Comparison of ENCODE assay signal across 24 mouse cellular contexts in genomic region chr5:89945660-89945925, GRCm38 (mm10).
A peak's percentile ranks its signal among the peaks of the same experiment; 100 is the strongest.
DNase-seq lines count a peak whose midpoint lies in the region; ATAC-seq and TF ChIP-seq lines count a peak whose summit lies in the region.
"Had no signal": no experiment of that assay in that cellular context is flagged by ENCODE, and none has a peak within 500 bp of the region (broad histone marks: within the 10 kb centered on the region; RNA-seq: fewer than 3 reads in every experiment).

No protein-coding gene starts in this region.

- H3K4me1 ChIP-seq in midbrain, embryonic 15.5 days: peaks cover 8% of the 10 kb centered on the region; the same call in 1 of the 2 replicates
- peaks cover 25% of the 10 kb centered on the region for H3K4me1 ChIP-seq in midbrain, embryonic 10.5 days
- 0 out of 2 replicates have a peak, but pooled peaks cover 3% of the 10 kb centered on the region for H3K4me1 ChIP-seq in embryonic facial prominence, embryonic 14.5 days (ENCODE audit: control insufficient read depth, insufficient read depth, low read length)
- H3K4me1 ChIP-seq in limb, embryonic 14.5 days (ENCODE audit: control insufficient read depth, insufficient read depth, low read length): 0 out of 2 replicates have a peak, but pooled peaks cover 3% of the 10 kb centered on the region
- H3K4me1 ChIP-seq: heart, embryonic 10.5 days; heart, embryonic 13.5 days; hindbrain, embryonic 13.5 days had no signal

- no peaks in the 10 kb centered on the region for H3K36me3 ChIP-seq in midbrain, embryonic 15.5 days (replicated peaks)
- no peaks in the 10 kb centered on the region for H3K36me3 ChIP-seq in midbrain, embryonic 10.5 days
- H3K36me3 ChIP-seq in embryonic facial prominence, embryonic 14.5 days (ENCODE audit: control insufficient read depth, insufficient read depth, low read length): no peaks in the 10 kb centered on the region
- no peaks in the 10 kb centered on the region for H3K36me3 ChIP-seq in limb, embryonic 14.5 days (ENCODE audit: control insufficient read depth, insufficient read depth, low read length)
- H3K36me3 ChIP-seq: embryonic facial prominence, embryonic 13.5 days; forebrain, embryonic 15.5 days; heart, embryonic 10.5 days; heart, embryonic 13.5 days; hindbrain, embryonic 13.5 days had no signal

- ATAC-seq in midbrain, embryonic 15.5 days (replicated peaks): no peak
- no peak for ATAC-seq in embryonic facial prominence, embryonic 14.5 days (ENCODE audit: low read depth)
- ATAC-seq in limb, embryonic 14.5 days (ENCODE audit: low FRiP score, low read depth): no peak
- ATAC-seq: CD4-positive, CD25-positive, alpha-beta regulatory T cell, adult 4 months; forebrain, embryonic 15.5 days; hindbrain, embryonic 16.5 days; inflammation-experienced regulatory T-cells, adult 6 months; intestine, embryonic 16.5 days had no signal

- peak; percentile 55 for DNase-seq in heart, adult 11 months
- DNase-seq in heart, postnatal 4 days: no peak
- no peak for DNase-seq in midbrain, embryonic 10.5 days (ENCODE audit: low spot score)
- DNase-seq in embryonic facial prominence, embryonic 14.5 days (ENCODE audit: low spot score): peak; percentile 3
- peak; percentile 44 for DNase-seq in limb, embryonic 14.5 days (ENCODE audit: low spot score)
- no peak for DNase-seq in cerebellum, adult 9-10 months
- DNase-seq: adrenal gland, adult 2 months; adrenal gland, postnatal 14 days; cerebellum, adult 11-12 months; cerebellum, adult 8-10 months; cerebellum, postnatal 14 days; gastrocnemius, postnatal 25 days; heart, adult 2 months; heart, postnatal 14 days had no signal

- H3K27me3 ChIP-seq in midbrain, embryonic 15.5 days (replicated peaks): no peaks in the 10 kb centered on the region; the same call in 1 of the 2 replicates
- peaks cover 6% of the 10 kb centered on the region; the same call in 1 of the 2 replicates for H3K27me3 ChIP-seq in midbrain, embryonic 10.5 days (ENCODE audit: low read depth, poor library complexity, severe bottlenecking)
- no peaks in the 10 kb centered on the region for H3K27me3 ChIP-seq in embryonic facial prominence, embryonic 14.5 days (replicated peaks; ENCODE audit: control insufficient read depth, insufficient read depth, low read length)
- H3K27me3 ChIP-seq in limb, embryonic 14.5 days (ENCODE audit: control insufficient read depth, insufficient read depth, low read length): no peaks in the 10 kb centered on the region
- H3K27me3 ChIP-seq: embryonic facial prominence, embryonic 13.5 days; forebrain, embryonic 15.5 days; heart, embryonic 13.5 days; hindbrain, embryonic 13.5 days had no signal

- no peak overlapping the region for H3K4me3 ChIP-seq in midbrain, embryonic 15.5 days
- H3K4me3 ChIP-seq in midbrain, embryonic 10.5 days: no peak overlapping the region
- no peak overlapping the region for H3K4me3 ChIP-seq in embryonic facial prominence, embryonic 14.5 days (ENCODE audit: low read depth, low read length)
- H3K4me3 ChIP-seq in limb, embryonic 14.5 days (replicated peaks; ENCODE audit: low read length): no peak overlapping the region
- H3K4me3 ChIP-seq: embryonic facial prominence, embryonic 13.5 days; forebrain, embryonic 15.5 days; heart, adult 2 months; heart, embryonic 10.5 days; heart, embryonic 13.5 days; hindbrain, embryonic 13.5 days had no signal

- 83% methylated on average over 3 of the region's 3 CpGs for WGBS in midbrain, embryonic 15.5 days
- WGBS in midbrain, embryonic 10.5 days: 90% methylated on average over 3 of the region's 3 CpGs
- WGBS in embryonic facial prominence, embryonic 14.5 days: 45% methylated on average over 3 of the region's 3 CpGs
- 30% methylated on average over 3 of the region's 3 CpGs for WGBS in limb, embryonic 14.5 days

- no peak overlapping the region for H3K9ac ChIP-seq in midbrain, embryonic 15.5 days
- no peak overlapping the region for H3K9ac ChIP-seq in embryonic facial prominence, embryonic 14.5 days (ENCODE audit: low read depth, low read length)
- no peak overlapping the region for H3K9ac ChIP-seq in limb, embryonic 14.5 days (ENCODE audit: low read depth, low read length, severe bottlenecking)
- H3K9ac ChIP-seq: embryonic facial prominence, embryonic 13.5 days; forebrain, embryonic 15.5 days; heart, embryonic 13.5 days; hindbrain, embryonic 13.5 days had no signal

- H3K9me3 ChIP-seq in midbrain, embryonic 15.5 days: no peaks in the 10 kb centered on the region
- H3K9me3 ChIP-seq in midbrain, embryonic 10.5 days (replicated peaks): 0 out of 2 replicates have a peak, but pooled peaks cover 5% of the 10 kb centered on the region
- 0 out of 2 replicates have a peak, but pooled peaks cover 4% of the 10 kb centered on the region for H3K9me3 ChIP-seq in embryonic facial prominence, embryonic 14.5 days (ENCODE audit: control insufficient read depth, low read length)
- H3K9me3 ChIP-seq in limb, embryonic 14.5 days (ENCODE audit: control insufficient read depth, low read length): no peaks in the 10 kb centered on the region
- H3K9me3 ChIP-seq: embryonic facial prominence, embryonic 13.5 days; forebrain, embryonic 15.5 days; heart, embryonic 10.5 days; hindbrain, embryonic 13.5 days had no signal

- no peak overlapping the region for H3K4me2 ChIP-seq in midbrain, embryonic 15.5 days
- H3K4me2 ChIP-seq in embryonic facial prominence, embryonic 14.5 days (ENCODE audit: low read depth, low read length): no peak overlapping the region
- H3K4me2 ChIP-seq in limb, embryonic 14.5 days (replicated peaks; ENCODE audit: low read depth, low read length, severe bottlenecking): no peak overlapping the region
- H3K4me2 ChIP-seq: embryonic facial prominence, embryonic 13.5 days; forebrain, embryonic 15.5 days; heart, embryonic 13.5 days; hindbrain, embryonic 13.5 days had no signal

- H3K27ac ChIP-seq in midbrain, embryonic 15.5 days: 0 out of 2 replicates have a peak overlapping the region, but pooled peaks have one; percentile 29
- H3K27ac ChIP-seq in midbrain, embryonic 10.5 days (replicated peaks): no peak overlapping the region
- H3K27ac ChIP-seq in embryonic facial prominence, embryonic 14.5 days (replicated peaks; ENCODE audit: low read depth, low read length): no peak overlapping the region
- no peak overlapping the region for H3K27ac ChIP-seq in limb, embryonic 14.5 days (replicated peaks; ENCODE audit: low read depth, low read length)
- H3K27ac ChIP-seq: embryonic facial prominence, embryonic 13.5 days; forebrain, embryonic 15.5 days; heart, adult 2 months; heart, embryonic 10.5 days; heart, embryonic 13.5 days; hindbrain, embryonic 13.5 days had no signal

- TF ChIP-seq POLR2A in limb, embryonic 14.5 days (IDR thresholded peaks at IDR 0.05; ENCODE audit: borderline replicate concordance, extremely low read depth, insufficient read depth, insufficient read length): no peak

Comparison
In these comparisons a context has a peak if more than half of its experiments do, and no peak if none do; other contexts are left out.
1. DNase-seq: peak in heart, adult 11 months (single experiment), embryonic facial prominence, embryonic 14.5 days (single experiment) and limb, embryonic 14.5 days (single experiment); none in heart, postnatal 4 days (single experiment), midbrain, embryonic 10.5 days (single experiment) and cerebellum, adult 9-10 months (single experiment).